Mouse (Mus musculus): ENCODE data around the gene Sos2.
A peak's percentile ranks its signal among the peaks of the same experiment; 100 is the strongest.

GRCm38 (mm10) chr12:69573916-69574881 lies 107.5 kb downstream of the Sos2 start:
- TF ChIP-seq CTCF (IDR thresholded peaks at IDR 0.05; ENCODE audit: low read depth, low read length) (peak; percentile 50; the same call in 1 of the 2 replicates), TAL1 (conservative IDR thresholded peaks at IDR 0.05; ENCODE audit: low read depth, low read length) (no peak)

Measured in G1E (cell line).